Mouse (Mus musculus) olfactory bulb, adult 2 months (tissue): Measurements from ENCODE around the gene Tspan15. TPM values are rescaled to one million over a fixed set of nuclear protein-coding genes. Genes with fewer than 3 reads are reported as not detected.

Experiments used
- H3K27ac ChIP-seq: fragments of 200-500 bp; 2 replicates; pipeline ENCODE4 v1.5.1; 2012; ENCODE audit warnings: low read depth, low read length; ENCODE audit not compliant: insufficient read depth
- H3K4me1 ChIP-seq: fragments of 200-500 bp; 2 replicates; pipeline ENCODE4 v1.6.1; 2012; ENCODE audit warnings: low read length; ENCODE audit not compliant: control insufficient read depth, insufficient read depth
- H3K4me3 ChIP-seq: fragments of 200-500 bp; 2 replicates; pipeline ENCODE4 v1.5.1; 2012; ENCODE audit warnings: mild to moderate bottlenecking, low read depth, low read length, moderate library complexity; ENCODE audit not compliant: insufficient read depth
- CTCF ChIP-seq: fragments of 200-500 bp; IDR thresholded peaks from 2 replicates; pipeline ENCODE4 v1.5.1; 2012; ENCODE audit warnings: low read depth, mild to moderate bottlenecking, low read length, moderate library complexity; ENCODE audit not compliant: insufficient read depth
- POLR2A ChIP-seq: fragments of 200-500 bp; IDR thresholded peaks from 2 replicates; pipeline ENCODE4 v1.6.1; 2012; ENCODE audit warnings: mild to moderate bottlenecking, low read depth, low read length, moderate library complexity; ENCODE audit not compliant: insufficient read depth
- WGBS: fragments of 180-500 bp; shearing (Covaris S2); methylation state at CpG from one replicate; pipeline ENCODE4 v1.1.7; 2018; 5-methylcytosine and 5-hydroxymethylcytosine counted together
- polyA plus RNA-seq: library from polyadenylated mRNA; stranded (reverse); fragments of >200 nt; gene quantifications from 2 replicates; pipeline ENCODE4 v1.2.4, GENCODE M21; 2012; ENCODE audit warnings: low replicate concordance; ENCODE audit not compliant: missing spikeins, insufficient read depth, insufficient read length

The Tspan15 gene
- polyA plus RNA-seq, 1 experiment = not detected

- peaks cover 30% of the 10 kb centered on the region for H3K4me1 ChIP-seq
- no peak overlapping the region for H3K27ac ChIP-seq
- TF ChIP-seq CTCF (no peak), POLR2A (no peak)
- WGBS = 72% methylated on average over 1 of the region's 1 CpGs
- H3K4me3 ChIP-seq = no peak overlapping the region
Measured at GRCm38 (mm10) chr10:62198891-62199290, 32.2 kb downstream of the Tspan15 start.

GRCm38 (mm10) chr10:62197403-62197802 is 33.6 kb downstream of the Tspan15 start:
- 73% methylated on average over 4 of the region's 4 CpGs for WGBS

GRCm38 (mm10) chr10:62195376-62195775 is 35.7 kb downstream of the Tspan15 start:
- WGBS = 73% methylated on average over 7 of the region's 7 CpGs
- H3K27ac ChIP-seq = peak overlapping the region; percentile 16; the same call in 1 of the 2 replicates
- no peak overlapping the region for H3K4me3 ChIP-seq
- TF ChIP-seq POLR2A = no peak
- TF ChIP-seq CTCF = no peak
- H3K4me1 ChIP-seq = peaks cover 47% of the 10 kb centered on the region

More at GRCm38 (mm10) chr10:62197403-62197802, 33.6 kb downstream of the Tspan15 start:
- Histone ChIP-seq H3K4me3 (no peak overlapping the region), H3K27ac (no peak overlapping the region), H3K4me1 (peaks cover 37% of the 10 kb centered on the region)
- TF ChIP-seq POLR2A = no peak
- no peak for TF ChIP-seq CTCF

- 79% methylated on average over 6 of the region's 6 CpGs for WGBS
- no peak for TF ChIP-seq CTCF
- no peak for TF ChIP-seq POLR2A
- peak overlapping the region; percentile 16; the same call in 1 of the 2 replicates for H3K27ac ChIP-seq
- H3K4me3 ChIP-seq = no peak overlapping the region
- H3K4me1 ChIP-seq = peaks cover 47% of the 10 kb centered on the region
Measured at GRCm38 (mm10) chr10:62194946-62195345, 36.1 kb downstream of the Tspan15 start.

- Histone ChIP-seq H3K4me1 (peaks cover 47% of the 10 kb centered on the region), H3K4me3 (no peak overlapping the region)
Measured at GRCm38 (mm10) chr10:62194461-62194860, 36.6 kb downstream of the Tspan15 start.

GRCm38 (mm10) chr10:62194043-62194442 is 37.0 kb downstream of the Tspan15 start:
- no peak overlapping the region for H3K4me3 ChIP-seq
- TF ChIP-seq CTCF (no peak), POLR2A (no peak)
- 72% methylated on average over 6 of the region's 6 CpGs for WGBS
- peak overlapping the region; percentile 93; the same call in 1 of the 2 replicates for H3K27ac ChIP-seq
- peaks cover 47% of the 10 kb centered on the region for H3K4me1 ChIP-seq

More at GRCm38 (mm10) chr10:62194461-62194860, 36.6 kb downstream of the Tspan15 start:
- WGBS = 34% methylated on average over 5 of the region's 5 CpGs
- H3K27ac ChIP-seq = peak overlapping the region; percentile 93; the same call in 1 of the 2 replicates
- no peak for TF ChIP-seq POLR2A

- TF ChIP-seq CTCF (no peak), POLR2A (no peak)
Measured at GRCm38 (mm10) chr10:62192701-62193157, 38.3 kb downstream of the Tspan15 start.

GRCm38 (mm10) chr10:62190821-62191220 is 40.2 kb downstream of the Tspan15 start:
- 87% methylated on average over 7 of the region's 7 CpGs for WGBS
- H3K4me1 ChIP-seq = peaks cover 47% of the 10 kb centered on the region
- no peak overlapping the region for H3K4me3 ChIP-seq
- TF ChIP-seq CTCF (no peak), POLR2A (no peak)
- no peak overlapping the region for H3K27ac ChIP-seq

More at GRCm38 (mm10) chr10:62192701-62193157, 38.3 kb downstream of the Tspan15 start:
- Histone ChIP-seq H3K27ac (peak overlapping the region; percentile 93), H3K4me1 (peaks cover 47% of the 10 kb centered on the region), H3K4me3 (no peak overlapping the region)
- WGBS = 21% methylated on average over 9 of the region's 9 CpGs

GRCm38 (mm10) chr10:62189910-62190309 is 41.1 kb downstream of the Tspan15 start:
- TF ChIP-seq CTCF = no peak
- no peak for TF ChIP-seq POLR2A
- 89% methylated on average over 4 of the region's 4 CpGs for WGBS
- Histone ChIP-seq H3K27ac (no peak overlapping the region), H3K4me3 (no peak overlapping the region), H3K4me1 (peaks cover 38% of the 10 kb centered on the region)
